Mouse (Mus musculus) MEL (cell line): ENCODE measurements around the gene Smim15. TPM values are rescaled to one million over a fixed set of nuclear protein-coding genes. Genes with fewer than 3 reads are reported as not detected.

Source experiments
- DNase-seq: peaks from one replicate; pipeline ENCODE4 v3.0.0; 2011; ENCODE audit warnings: low read depth, low spot score
- H3K27ac ChIP-seq: 2 replicates; pipeline ENCODE4 v1.5.1; 2012; ENCODE audit warnings: low read depth, mild to moderate bottlenecking, control low read depth, low read length, moderate library complexity; ENCODE audit not compliant: control insufficient read depth
- H3K27me3 ChIP-seq, 2 experiments: fragments of 150-350 bp in 1 of 2; sonication (generic) in 1 of 2; 2 replicates each; pipeline ENCODE4 v1.6.1; 2012; ENCODE audit warnings: low read length in 2 of 2, mild to moderate bottlenecking in 2 of 2, improper control_type of control experiment in 1 of 2, moderate library complexity in 1 of 2; ENCODE audit not compliant: insufficient read depth in 2 of 2, control insufficient read depth in 1 of 2
- H3K36me3 ChIP-seq, 2 experiments: 2 replicates each; pipeline ENCODE4 v1.6.1; 2012 to 2014; ENCODE audit warnings: low read length in 2 of 2, improper control_type of control experiment in 1 of 2, inconsistent platforms in 1 of 2, mild to moderate bottlenecking in 1 of 2; ENCODE audit not compliant: insufficient read depth in 2 of 2, control insufficient read depth in 1 of 2
- H3K4me1 ChIP-seq, 2 experiments: fragments of 150-350 bp in 1 of 2; sonication (generic) in 1 of 2; 2 replicates each; pipeline ENCODE4 v1.6.1; 2012; ENCODE audit warnings: low read length in 2 of 2, improper control_type of control experiment in 1 of 2, mild to moderate bottlenecking in 1 of 2; ENCODE audit not compliant: insufficient read depth in 2 of 2, control insufficient read depth in 1 of 2
- H3K4me3 ChIP-seq, 2 experiments: fragments of 150-350 bp in 1 of 2; sonication (generic) in 1 of 2; 2 replicates each; pipeline ENCODE4 v1.5.1; 2012; ENCODE audit warnings: low read depth in 2 of 2, low read length in 2 of 2, mild to moderate bottlenecking in 2 of 2, moderate library complexity in 2 of 2, control low read depth in 1 of 2, improper control_type of control experiment in 1 of 2; ENCODE audit not compliant: control insufficient read depth in 1 of 2, insufficient read depth in 1 of 2
- H3K79me2 ChIP-seq: 2 replicates; pipeline ENCODE4 v1.6.1; 2012; ENCODE audit warnings: mild to moderate bottlenecking, low read length, moderate library complexity; ENCODE audit not compliant: control insufficient read depth, poor library complexity, insufficient read depth
- H3K9ac ChIP-seq: 2 replicates; pipeline ENCODE4 v1.6.1; 2012; ENCODE audit warnings: low read depth, mild to moderate bottlenecking, control low read depth, low read length, moderate library complexity; ENCODE audit not compliant: control insufficient read depth, poor library complexity, severe bottlenecking
- H3K9me3 ChIP-seq: fragments of 150-350 bp; sonication (generic); replicated peaks from 2 replicates; pipeline ENCODE4 v1.6.1; 2012; ENCODE audit warnings: mild to moderate bottlenecking, low read length, improper control_type of control experiment, moderate library complexity; ENCODE audit not compliant: insufficient read depth
- BHLHE40 ChIP-seq: IDR thresholded peaks from 2 replicates; pipeline ENCODE4 v1.6.1; 2012; ENCODE audit warnings: low read depth, mild to moderate bottlenecking, inconsistent platforms, low read length, improper control_type of control experiment, borderline replicate concordance
- CHD2 ChIP-seq: IDR thresholded peaks from 2 replicates; pipeline ENCODE4 v1.6.1; 2011; ENCODE audit warnings: low read length, improper control_type of control experiment
- CTCF ChIP-seq, 3 experiments: IDR thresholded peaks in 2 of 3; conservative IDR thresholded peaks in 1 of 3; 2 replicates each; pipeline ENCODE4 v1.5.1; 2011 to 2012; ENCODE audit warnings: low read length in 3 of 3, low read depth in 2 of 3, mild to moderate bottlenecking in 2 of 3, improper control_type of control experiment in 1 of 3, inconsistent platforms in 1 of 3, mixed read lengths in 1 of 3, moderate library complexity in 1 of 3; ENCODE audit not compliant: control insufficient read depth in 1 of 3, insufficient read depth in 1 of 3, poor library complexity in 1 of 3, severe bottlenecking in 1 of 3
- E2F4 ChIP-seq: IDR thresholded peaks from 2 replicates; pipeline ENCODE4 v1.6.1; 2011; ENCODE audit warnings: low read depth, low read length, improper control_type of control experiment, borderline replicate concordance
- ETS1 ChIP-seq: IDR thresholded peaks from 2 replicates; pipeline ENCODE4 v1.6.1; 2012; ENCODE audit warnings: low read depth, mild to moderate bottlenecking, inconsistent platforms, low read length, improper control_type of control experiment, moderate library complexity
- GABPA ChIP-seq: IDR thresholded peaks from 2 replicates; pipeline ENCODE4 v1.6.1; 2012; ENCODE audit warnings: low read depth, mild to moderate bottlenecking, inconsistent platforms, low read length, improper control_type of control experiment, moderate library complexity
- GATA1 ChIP-seq: IDR thresholded peaks from 2 replicates; pipeline ENCODE4 v1.6.1; 2011; ENCODE audit warnings: low read depth, low read length, improper control_type of control experiment
- HCFC1 ChIP-seq: IDR thresholded peaks from 2 replicates; pipeline ENCODE4 v1.6.1; 2012; ENCODE audit warnings: low read depth, mild to moderate bottlenecking, inconsistent platforms, low read length, improper control_type of control experiment, moderate library complexity
- KAT2A ChIP-seq: conservative IDR thresholded peaks from 2 replicates; pipeline ENCODE4 v1.6.1; 2012; ENCODE audit warnings: low read depth, low read length, improper control_type of control experiment, inconsistent platforms
- MAZ ChIP-seq: IDR thresholded peaks from 2 replicates; pipeline ENCODE4 v1.6.1; 2012; ENCODE audit warnings: low read depth, mild to moderate bottlenecking, inconsistent platforms, low read length, improper control_type of control experiment
- POLR2A ChIP-seq, 2 experiments: IDR thresholded peaks; 2 replicates each; pipeline ENCODE4 v1.6.1; 2011 to 2012; ENCODE audit warnings: low read length in 2 of 2, mild to moderate bottlenecking in 2 of 2, control low read depth in 1 of 2, improper control_type of control experiment in 1 of 2, low read depth in 1 of 2, moderate library complexity in 1 of 2; ENCODE audit not compliant: control insufficient read depth in 1 of 2, insufficient read depth in 1 of 2, poor library complexity in 1 of 2
- POLR2AphosphoS5 ChIP-seq: IDR thresholded peaks from 2 replicates; pipeline ENCODE4 v1.6.1; 2012; ENCODE audit warnings: low read depth, borderline replicate concordance, mild to moderate bottlenecking, inconsistent platforms, low read length, moderate library complexity, mixed read lengths
- RAD21 ChIP-seq: IDR thresholded peaks from 2 replicates; pipeline ENCODE4 v1.6.1; 2011; ENCODE audit warnings: mild to moderate bottlenecking, low read depth, low read length, improper control_type of control experiment
- RCOR1 ChIP-seq: IDR thresholded peaks from 2 replicates; pipeline ENCODE4 v1.6.1; 2012; ENCODE audit warnings: low read depth, mild to moderate bottlenecking, inconsistent platforms, low read length, improper control_type of control experiment
- SIN3A ChIP-seq: IDR thresholded peaks from 2 replicates; pipeline ENCODE4 v1.6.1; 2012; ENCODE audit warnings: low read length, improper control_type of control experiment, inconsistent platforms
- TBP ChIP-seq: IDR thresholded peaks from 2 replicates; pipeline ENCODE4 v1.8.0; 2011; ENCODE audit warnings: low read depth, low read length, improper control_type of control experiment
- TCF12 ChIP-seq: IDR thresholded peaks from 2 replicates; pipeline ENCODE4 v1.6.1; 2014; ENCODE audit warnings: low read depth, mild to moderate bottlenecking, inconsistent platforms, low read length, improper control_type of control experiment, moderate library complexity
- UBTF ChIP-seq: IDR thresholded peaks from 2 replicates; pipeline ENCODE4 v1.6.1; 2012; ENCODE audit warnings: low read depth, mild to moderate bottlenecking, inconsistent platforms, low read length, improper control_type of control experiment, moderate library complexity, borderline replicate concordance; ENCODE audit not compliant: insufficient read depth
- USF1 ChIP-seq: IDR thresholded peaks from 2 replicates; pipeline ENCODE4 v1.6.1; 2014; ENCODE audit warnings: low read depth, mild to moderate bottlenecking, inconsistent platforms, low read length, improper control_type of control experiment, moderate library complexity
- USF2 ChIP-seq, 2 experiments: IDR thresholded peaks; 2 replicates each; pipeline ENCODE4 v1.6.1; 2011 to 2012; ENCODE audit warnings: improper control_type of control experiment in 2 of 2, low read length in 2 of 2, borderline replicate concordance in 1 of 2, inconsistent platforms in 1 of 2, low read depth in 1 of 2, mild to moderate bottlenecking in 1 of 2; ENCODE audit not compliant: insufficient read depth in 1 of 2
- ZC3H11A ChIP-seq: IDR thresholded peaks from 2 replicates; pipeline ENCODE4 v1.6.1; 2012; ENCODE audit warnings: low read depth, mild to moderate bottlenecking, inconsistent platforms, low read length, improper control_type of control experiment
- ZKSCAN1 ChIP-seq: IDR thresholded peaks from 2 replicates; pipeline ENCODE4 v1.6.1; 2012; ENCODE audit warnings: low read depth, mild to moderate bottlenecking, inconsistent platforms, low read length, improper control_type of control experiment, moderate library complexity
- polyA plus RNA-seq, 2 experiments: library from polyadenylated mRNA; stranded (reverse) in 1 of 2; unstranded in 1 of 2; fragments of >175 nt in 1 of 2; fragments of >200 nt in 1 of 2; gene quantifications; 2 replicates each; pipeline versions ENCODE4 v1.2.1 to v1.2.4; 2012; ENCODE audit warnings: low replicate concordance in 2 of 2, low read depth in 1 of 2; ENCODE audit not compliant: insufficient read length in 2 of 2, insufficient read depth in 1 of 2, missing spikeins in 1 of 2
- total RNA-seq: library from RNA; depleted of rRNA; stranded (reverse); fragments of 300-350 nt; gene quantifications from 2 replicates; pipeline ENCODE4 v1.2.3, GENCODE M21; 2012

Gene Smim15
- total and polyA plus RNA-seq, 3 experiments: 73.4 to 122 TPM; not detected in 1

DNA sequence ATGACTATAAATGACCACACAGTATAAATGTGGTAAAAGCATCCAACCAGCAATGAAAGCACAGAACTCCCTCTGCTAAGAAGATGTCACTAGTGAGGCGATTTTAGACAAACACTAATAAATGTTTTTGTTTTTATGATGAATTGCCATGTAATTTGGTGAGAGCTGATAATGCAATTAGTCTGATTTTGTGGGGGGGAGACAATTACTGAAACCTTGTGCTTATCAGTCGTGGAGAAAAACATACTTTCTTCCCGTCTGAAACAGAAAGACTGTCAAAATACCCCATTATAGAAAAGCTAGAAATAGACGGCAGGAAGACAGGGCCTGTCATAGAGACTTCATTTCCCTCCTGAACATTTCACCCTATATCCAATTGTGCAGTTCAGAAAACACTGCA, 24.9 kb downstream of the Smim15 start (continued):
- TF ChIP-seq ZKSCAN1: no peak
- TF ChIP-seq, all 39 proteins: peak for 4

DNA sequence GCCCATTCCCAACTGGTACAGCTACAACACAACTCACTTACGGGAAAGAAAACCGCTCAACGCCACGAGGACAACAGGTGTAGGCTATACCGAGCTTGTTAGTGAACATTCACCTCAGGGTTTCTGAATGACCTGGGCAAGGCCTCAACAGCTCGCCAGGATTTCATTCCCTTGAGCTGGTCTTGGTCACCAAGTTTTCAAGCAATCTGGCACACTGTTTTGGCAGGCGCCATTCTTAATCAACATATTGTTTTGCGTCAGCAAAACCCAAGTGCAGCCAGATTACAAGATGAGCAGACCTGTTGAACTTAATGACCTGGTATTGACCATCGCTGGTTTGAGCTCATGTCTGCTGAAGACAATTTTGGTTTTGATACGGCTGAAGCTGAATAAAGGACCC, 25.9 kb downstream of the Smim15 start:
- Histone ChIP-seq H3K27me3 (no peaks in the 10 kb centered on the region), H3K4me3 (no peak overlapping the region), H3K36me3 (peaks cover 0 to 15% of the 10 kb centered on the region in 2 experiments; a peak in 2 of 4 replicates), H3K4me1 (peaks cover 15 to 16% of the 10 kb centered on the region in 2 experiments), H3K27ac (no peak overlapping the region), H3K9ac (no peak overlapping the region), H3K9me3 (no peaks in the 10 kb centered on the region), H3K79me2 (no peaks in the 10 kb centered on the region)
- no peak for TF ChIP-seq GABPA
- no peak for TF ChIP-seq CHD2
- no peak for TF ChIP-seq USF2 (IDR thresholded peaks at IDR 0.05; ENCODE audit: borderline replicate concordance in 1 of 2, insufficient read depth in 1 of 2, low read depth in 1 of 2, low read length in 2 of 2)
- TF ChIP-seq TCF12: no peak
- no peak for TF ChIP-seq TBP
- TF ChIP-seq SIN3A: no peak
- no peak for TF ChIP-seq ETS1
- no peak for TF ChIP-seq ZKSCAN1
- TF ChIP-seq GATA1: no peak
- TF ChIP-seq UBTF: no peak
- TF ChIP-seq MAZ: no peak
- no peak for TF ChIP-seq USF1
- TF ChIP-seq ZC3H11A: no peak
- TF ChIP-seq CTCF (IDR thresholded peaks at IDR 0.05 in 2 of 3, conservative IDR thresholded peaks at IDR 0.05 in 1 of 3; ENCODE audit: control insufficient read depth in 1 of 3, insufficient read depth in 1 of 3, low read depth in 2 of 3, low read length in 3 of 3, poor library complexity in 1 of 3, severe bottlenecking in 1 of 3): no peak
- TF ChIP-seq POLR2AphosphoS5: no peak
- no peak for TF ChIP-seq KAT2A
- no peak for TF ChIP-seq BHLHE40
- no peak for TF ChIP-seq E2F4
- TF ChIP-seq HCFC1: no peak
- no peak for TF ChIP-seq RAD21
- no peak for DNase-seq

DNA sequence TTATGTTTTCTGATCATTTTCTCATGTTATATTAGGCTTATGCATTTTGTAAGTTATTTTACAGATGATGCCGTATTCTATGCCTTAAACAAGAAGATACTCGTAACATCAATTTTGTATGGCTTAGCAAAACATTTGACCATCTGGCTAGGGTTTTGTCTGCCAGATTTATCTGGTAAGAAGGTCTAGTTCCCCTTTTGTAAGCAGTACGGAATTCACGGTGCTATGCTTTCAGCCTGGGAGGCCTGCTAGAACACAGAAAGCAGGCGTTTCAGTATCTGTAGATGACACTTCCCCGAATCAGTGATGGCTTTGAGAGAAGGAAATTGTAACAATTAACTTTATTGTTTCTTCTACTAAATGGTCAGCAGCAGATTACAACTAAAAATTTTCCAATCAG, 33.2 kb downstream of the Smim15 start:
- DNase-seq: peak; percentile 56
- TF ChIP-seq RCOR1 (0 out of 2 replicates have a peak, but pooled peaks have one; percentile 19), POLR2A (IDR thresholded peaks at IDR 0.05; ENCODE audit: control insufficient read depth in 1 of 2, insufficient read depth in 1 of 2, low read depth in 1 of 2, low read length in 2 of 2, poor library complexity in 1 of 2) (no peak)
- Histone ChIP-seq H3K4me3 (no peak overlapping the region), H3K27ac (no peak overlapping the region), H3K36me3 (no peaks in the 10 kb centered on the region; a peak in 1 of 4 replicates), H3K9ac (no peak overlapping the region), H3K27me3 (no peaks in the 10 kb centered on the region), H3K79me2 (no peaks in the 10 kb centered on the region), H3K4me1 (no peaks in the 10 kb centered on the region), H3K9me3 (no peaks in the 10 kb centered on the region)
